Mouse (Mus musculus) heart, embryonic 14.5 days (tissue): Measurements from ENCODE around the gene Prnp. TPM values are rescaled to one million over a fixed set of nuclear protein-coding genes. Genes with fewer than 3 reads are reported as not detected.
A peak's percentile ranks its signal among the peaks of the same experiment; 100 is the strongest.

Experiments used
- ATAC-seq: fragments of 200-750 bp; cut with Nextera tagmentation; 2 replicates; pipeline ENCODE4 v1.8.0; 2017; ENCODE audit warnings: low read depth, moderate TSS enrichment; ENCODE audit not compliant: insufficient number of reproducible peaks, insufficient read depth, low FRiP score
- H3K27ac ChIP-seq, 2 experiments: fragments of 200-500 bp in 1 of 2; fragments of 300-500 bp in 1 of 2; sonication (generic) in 1 of 2; replicated peaks in 1 of 2; 2 replicates each; pipeline ENCODE4 v1.5.1; 2012 to 2014; ENCODE audit warnings: low read depth in 2 of 2, low read length in 2 of 2, control low read depth in 1 of 2, mild to moderate bottlenecking in 1 of 2, mixed read lengths in 1 of 2; ENCODE audit not compliant: control insufficient read depth in 1 of 2, insufficient read depth in 1 of 2
- H3K27me3 ChIP-seq: fragments of 300-500 bp; sonication (generic); 2 replicates; pipeline ENCODE4 v1.6.1; 2014; ENCODE audit warnings: mild to moderate bottlenecking, low read length, control low read depth; ENCODE audit not compliant: control insufficient read depth, insufficient read depth
- H3K36me3 ChIP-seq: fragments of 300-500 bp; sonication (generic); 2 replicates; pipeline ENCODE4 v1.6.1; 2014; ENCODE audit warnings: mild to moderate bottlenecking, control low read depth, low read length, mixed read lengths; ENCODE audit not compliant: control insufficient read depth, insufficient read depth
- H3K4me1 ChIP-seq, 2 experiments: fragments of 200-500 bp in 1 of 2; fragments of 300-500 bp in 1 of 2; sonication (generic) in 1 of 2; 2 replicates each; pipeline ENCODE4 v1.6.1; 2012 to 2014; ENCODE audit warnings: low read length in 2 of 2, control low read depth in 1 of 2, mixed read lengths in 1 of 2; ENCODE audit not compliant: control insufficient read depth in 2 of 2, insufficient read depth in 2 of 2
- H3K4me2 ChIP-seq: fragments of 300-500 bp; sonication (generic); 2 replicates; pipeline ENCODE4 v1.6.1; 2014; ENCODE audit warnings: mild to moderate bottlenecking, low read length
- H3K4me3 ChIP-seq, 2 experiments: fragments of 200-500 bp in 1 of 2; fragments of 300-500 bp in 1 of 2; sonication (generic) in 1 of 2; 2 replicates each; pipeline ENCODE4 v1.5.1; 2012 to 2014; ENCODE audit warnings: low read length in 2 of 2, mild to moderate bottlenecking in 2 of 2, control low read depth in 1 of 2, low read depth in 1 of 2, moderate library complexity in 1 of 2; ENCODE audit not compliant: control insufficient read depth in 1 of 2, insufficient read depth in 1 of 2
- H3K9ac ChIP-seq: fragments of 300-500 bp; sonication (generic); 2 replicates; pipeline ENCODE4 v1.6.1; 2014; ENCODE audit warnings: mild to moderate bottlenecking, low read length
- H3K9me3 ChIP-seq: fragments of 300-500 bp; sonication (generic); 2 replicates; pipeline ENCODE4 v1.6.1; 2016; ENCODE audit warnings: low read length, control low read depth; ENCODE audit not compliant: control insufficient read depth
- WGBS: fragments of 180-500 bp; shearing (Covaris S2); extraction: QIAGEN DNeasy Blood & Tissue Kit; methylation state at CpG from one replicate; pipeline ENCODE4 v1.1.7; 2014; 5-methylcytosine and 5-hydroxymethylcytosine counted together
- polyA plus RNA-seq: library from polyadenylated mRNA; unstranded; fragments of >200 nt; fragmentation: Nextera tagmentation; extraction: Ambion mirVana; gene quantifications from 2 replicates; pipeline ENCODE4 v1.2.1, GENCODE M21; 2014

Gene Prnp
- polyA plus RNA-seq, 1 experiment from 2014 or later, result 75.7 TPM

- peak overlapping the region; percentile 36 to 54 for H3K4me3 ChIP-seq
- H3K9ac ChIP-seq, result peak overlapping the region; percentile 39; the same call in 1 of the 2 replicates
- peaks cover 16 to 25% of the 10 kb centered on the region in 2 experiments; a peak in 3 of 4 replicates for H3K4me1 ChIP-seq
- ATAC-seq, result peak; percentile 55; the same call in 1 of the 2 replicates
- H3K36me3 ChIP-seq, result no peaks in the 10 kb centered on the region
- peaks cover 21% of the 10 kb centered on the region for H3K27me3 ChIP-seq
- H3K9me3 ChIP-seq, result no peaks in the 10 kb centered on the region
- H3K27ac ChIP-seq, result peak overlapping the region; percentile 69 to 81
- peak overlapping the region; percentile 73 for H3K4me2 ChIP-seq
- WGBS, result 2% methylated on average over 17 of the region's 17 CpGs
Observed at GRCm38 (mm10) chr2:131955264-131955663, 45.5 kb downstream of the Prnp start.

- WGBS, result 64% methylated on average over 7 of the region's 7 CpGs
- Histone ChIP-seq H3K27ac (no peak overlapping the region), H3K9me3 (no peaks in the 10 kb centered on the region), H3K4me3 (no peak overlapping the region), H3K4me1 (peaks cover 11 to 20% of the 10 kb centered on the region in 2 experiments; a peak in 3 of 4 replicates), H3K9ac (no peak overlapping the region), H3K4me2 (no peak overlapping the region), H3K27me3 (peaks cover 18% of the 10 kb centered on the region), H3K36me3 (no peaks in the 10 kb centered on the region)
- no peak for ATAC-seq
Observed at GRCm38 (mm10) chr2:131956336-131957256, 46.9 kb downstream of the Prnp start.

GRCm38 (mm10) chr2:131957731-131958222 lies 48.0 kb downstream of the Prnp start:
- no peaks in the 10 kb centered on the region for H3K36me3 ChIP-seq
- H3K4me1 ChIP-seq, result peaks cover 10 to 17% of the 10 kb centered on the region in 2 experiments; a peak in 3 of 4 replicates
- H3K9ac ChIP-seq, result no peak overlapping the region
- WGBS, result 38% methylated on average over 9 of the region's 9 CpGs
- ATAC-seq, result no peak
- no peak overlapping the region for H3K4me3 ChIP-seq
- no peaks in the 10 kb centered on the region for H3K9me3 ChIP-seq
- H3K27me3 ChIP-seq, result peaks cover 10% of the 10 kb centered on the region
- no peak overlapping the region for H3K27ac ChIP-seq
- no peak overlapping the region for H3K4me2 ChIP-seq

GRCm38 (mm10) chr2:131961671-131962070 lies 51.9 kb downstream of the Prnp start:
- Histone ChIP-seq H3K4me1 (no peaks in the 10 kb centered on the region; a peak in 1 of 4 replicates), H3K9me3 (no peaks in the 10 kb centered on the region), H3K27me3 (no peaks in the 10 kb centered on the region), H3K4me2 (no peak overlapping the region), H3K36me3 (no peaks in the 10 kb centered on the region), H3K27ac (no peak overlapping the region), H3K4me3 (no peak overlapping the region), H3K9ac (no peak overlapping the region)
- no peak for ATAC-seq
- WGBS, result 81% methylated on average over 2 of the region's 2 CpGs

GRCm38 (mm10) chr2:131970597-131970996 lies 60.9 kb downstream of the Prnp start:
- 85% methylated on average over 2 of the region's 2 CpGs for WGBS
- Histone ChIP-seq H3K9me3 (no peaks in the 10 kb centered on the region), H3K36me3 (no peaks in the 10 kb centered on the region), H3K4me3 (no peak overlapping the region), H3K27me3 (no peaks in the 10 kb centered on the region), H3K9ac (no peak overlapping the region), H3K4me2 (no peak overlapping the region), H3K27ac (no peak overlapping the region), H3K4me1 (no peaks in the 10 kb centered on the region)
- ATAC-seq, result no peak

GRCm38 (mm10) chr2:131971098-131971497 lies 61.4 kb downstream of the Prnp start:
- ATAC-seq, result no peak
- no peaks in the 10 kb centered on the region for H3K36me3 ChIP-seq
- no peaks in the 10 kb centered on the region for H3K9me3 ChIP-seq
- H3K9ac ChIP-seq, result no peak overlapping the region
- H3K4me1 ChIP-seq, result no peaks in the 10 kb centered on the region
- no peak overlapping the region for H3K4me3 ChIP-seq
- no peaks in the 10 kb centered on the region for H3K27me3 ChIP-seq
- H3K4me2 ChIP-seq, result no peak overlapping the region
- no peak overlapping the region for H3K27ac ChIP-seq
- WGBS, result 69% methylated on average over 4 of the region's 4 CpGs

- WGBS, result 67% methylated on average over 3 of the region's 3 CpGs
- no peak overlapping the region for H3K4me2 ChIP-seq
- ATAC-seq, result no peak
Observed at GRCm38 (mm10) chr2:131976663-131977062, 66.9 kb downstream of the Prnp start.

More at GRCm38 (mm10) chr2:131976663-131977062, 66.9 kb downstream of the Prnp start:
- Histone ChIP-seq H3K9me3 (peaks cover 9% of the 10 kb centered on the region), H3K4me1 (peaks cover 19 to 20% of the 10 kb centered on the region in 2 experiments), H3K27ac (no peak overlapping the region), H3K27me3 (no peaks in the 10 kb centered on the region), H3K4me3 (no peak overlapping the region), H3K9ac (no peak overlapping the region), H3K36me3 (no peaks in the 10 kb centered on the region)
